Mouse (Mus musculus) kidney, postnatal 25 days (tissue): ENCODE results near the gene App.

Experiments
- DNase-seq, 2 experiments: peaks; one replicate each; pipeline ENCODE4 v3.0.0; 2021; ENCODE audit warnings: mixed read lengths in 2 of 2

The App gene

GRCm38 (mm10) chr16:84969026-84969425 is 204.5 kb downstream of the App start:
- DNase-seq: no peak

- no peak for DNase-seq
Measured at GRCm38 (mm10) chr16:84966983-84967382, 206.6 kb downstream of the App start.

GRCm38 (mm10) chr16:84966096-84966495 is 207.5 kb downstream of the App start:
- no peak for DNase-seq

GRCm38 (mm10) chr16:84963960-84964359 is 209.6 kb downstream of the App start:
- DNase-seq: no peak

- DNase-seq: no peak
Measured at GRCm38 (mm10) chr16:84963527-84963926, 210.0 kb downstream of the App start.

GRCm38 (mm10) chr16:84957253-84957652 is 216.3 kb downstream of the App start:
- DNase-seq: no peak

- no peak for DNase-seq
Measured at GRCm38 (mm10) chr16:84956690-84957089, 216.9 kb downstream of the App start.

- DNase-seq: no peak
Measured at GRCm38 (mm10) chr16:84955840-84956239, 217.7 kb downstream of the App start.

- peak; percentile 88 to 90 for DNase-seq
Measured at GRCm38 (mm10) chr16:84955204-84955839, 218.2 kb downstream of the App start.

- DNase-seq: no peak
Measured at GRCm38 (mm10) chr16:84931024-84931423, 242.5 kb downstream of the App start.

GRCm38 (mm10) chr16:84927827-84928226 is 245.7 kb downstream of the App start:
- no peak for DNase-seq

- no peak for DNase-seq
Measured at GRCm38 (mm10) chr16:84919649-84920308, 253.8 kb downstream of the App start.

GRCm38 (mm10) chr16:84919087-84919486 is 254.5 kb downstream of the App start:
- no peak for DNase-seq

- no peak for DNase-seq
Measured at GRCm38 (mm10) chr16:84916772-84917171, 256.8 kb downstream of the App start.

GRCm38 (mm10) chr16:84911477-84912165 is 261.9 kb downstream of the App start:
- DNase-seq: no peak

GRCm38 (mm10) chr16:84902995-84903394 is 270.6 kb downstream of the App start:
- DNase-seq: no peak
